Mouse (Mus musculus) thymus, postnatal 10 days (tissue): Measurements from ENCODE around the gene Pla2g7.
A peak's percentile ranks its signal among the peaks of the same experiment; 100 is the strongest.

Experiments
- DNase-seq, 2 experiments: peaks; one replicate each; pipeline ENCODE4 v3.0.0; 2021; ENCODE audit warnings: low spot score in 2 of 2

Gene Pla2g7

GRCm38 (mm10) chr17:43645136-43645535 is 77.2 kb downstream of the Pla2g7 start:
- peak; percentile 14 to 23 for DNase-seq

GRCm38 (mm10) chr17:43646925-43647324 is 79.0 kb downstream of the Pla2g7 start:
- no peak for DNase-seq

- peak in 1 of 2 experiments; percentile 35 for DNase-seq
These were observed 81.9 kb downstream of the Pla2g7 start for GRCm38 (mm10) chr17:43649641-43650436.

GRCm38 (mm10) chr17:43651314-43652046 is 83.6 kb downstream of the Pla2g7 start:
- DNase-seq: no peak
